Mouse (Mus musculus) stomach, postnatal 0 days (tissue): Measurements from ENCODE around the gene Nutf2.

Experiments
- CTCF ChIP-seq: IDR thresholded peaks from 2 replicates; pipeline ENCODE4 v1.5.1; 2016; ENCODE audit warnings: antibody characterized with exemption, low read depth, mild to moderate bottlenecking, moderate library complexity
- EP300 ChIP-seq: optimal IDR thresholded peaks from 2 replicates; pipeline ENCODE3; 2016; ENCODE audit warnings: antibody characterized with exemption

DNA sequence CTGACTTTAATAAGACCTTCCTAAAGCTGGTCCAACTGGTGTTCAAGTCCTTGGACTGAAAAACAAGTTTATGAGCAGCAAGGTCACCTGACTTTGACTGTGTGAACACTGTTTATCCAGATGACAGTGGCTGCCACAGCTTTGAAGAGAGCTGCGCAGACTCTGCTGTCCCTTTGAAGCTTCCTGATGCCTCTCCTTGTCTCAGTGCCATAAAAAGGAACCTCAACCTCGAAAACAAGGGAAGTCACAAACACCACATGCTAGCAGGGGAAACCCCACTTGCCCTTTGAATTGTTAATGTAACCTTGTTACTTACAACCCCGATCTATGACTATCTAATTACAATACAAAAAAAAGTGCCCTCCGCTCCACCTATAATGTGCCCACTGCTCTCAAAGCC lies 34.9 kb upstream of the Nutf2 start:
- TF ChIP-seq CTCF: no peak
- no peak for TF ChIP-seq EP300
